Mouse (Mus musculus) bone marrow, adult 2 months (tissue): ENCODE measurements around the gene Hpd.

Source experiments
- CTCF ChIP-seq: fragments of 200-500 bp; IDR thresholded peaks from 2 replicates; pipeline ENCODE4 v1.5.1; 2011; ENCODE audit warnings: low read length, control low read depth; ENCODE audit not compliant: control insufficient read depth, insufficient read depth
- POLR2A ChIP-seq: fragments of 200-500 bp; IDR thresholded peaks from 2 replicates; pipeline ENCODE4 v1.6.1; 2011; ENCODE audit warnings: low read depth, mild to moderate bottlenecking, control low read depth, low read length, borderline replicate concordance; ENCODE audit not compliant: control insufficient read depth

GRCm38 (mm10) chr5:123187306-123187705, 4.8 kb upstream of the Hpd start:
- no peak for TF ChIP-seq CTCF
- no peak for TF ChIP-seq POLR2A
